Mouse (Mus musculus): Measurements from ENCODE around the gene BC051665. TPM values are rescaled to one million over a fixed set of nuclear protein-coding genes. Genes with fewer than 3 reads are reported as not detected.

The BC051665 gene
- polyA plus RNA-seq, 1 experiment from 2014 or later = not detected

DNA sequence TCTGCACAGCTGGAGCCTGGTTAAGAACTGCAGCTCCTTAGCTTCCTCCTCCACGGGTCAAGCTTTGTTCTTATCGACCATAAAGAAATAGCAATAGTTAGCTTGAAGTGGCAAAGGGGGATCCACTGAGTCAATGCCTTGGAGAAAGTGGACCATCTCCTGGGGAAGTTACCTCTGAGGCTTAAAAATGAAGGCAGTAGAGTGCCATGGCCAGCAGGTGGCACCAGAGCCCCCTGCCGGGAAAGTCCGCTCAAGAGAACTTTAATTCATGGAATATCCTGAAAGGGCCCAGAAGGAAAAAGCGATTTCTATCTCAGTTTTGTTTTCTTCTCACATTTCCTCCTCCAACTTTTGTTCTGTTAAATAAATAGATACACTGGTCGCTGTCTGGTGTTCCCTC, 27.0 kb downstream of the BC051665 start:
- no peak overlapping the region for H3K4me3 ChIP-seq (replicated peaks)
- ATAC-seq (ENCODE audit: low FRiP score) = no peak
- WGBS = 32% methylated on average over 6 of the region's 6 CpGs
- no peak overlapping the region for H3K27ac ChIP-seq
- no peak overlapping the region for H3K4me2 ChIP-seq
- H3K9ac ChIP-seq = no peak overlapping the region
- H3K9me3 ChIP-seq = no peaks in the 10 kb centered on the region
- H3K4me1 ChIP-seq = no peaks in the 10 kb centered on the region
- peaks cover 70% of the 10 kb centered on the region for H3K36me3 ChIP-seq (replicated peaks)
- H3K27me3 ChIP-seq = no peaks in the 10 kb centered on the region

DNA sequence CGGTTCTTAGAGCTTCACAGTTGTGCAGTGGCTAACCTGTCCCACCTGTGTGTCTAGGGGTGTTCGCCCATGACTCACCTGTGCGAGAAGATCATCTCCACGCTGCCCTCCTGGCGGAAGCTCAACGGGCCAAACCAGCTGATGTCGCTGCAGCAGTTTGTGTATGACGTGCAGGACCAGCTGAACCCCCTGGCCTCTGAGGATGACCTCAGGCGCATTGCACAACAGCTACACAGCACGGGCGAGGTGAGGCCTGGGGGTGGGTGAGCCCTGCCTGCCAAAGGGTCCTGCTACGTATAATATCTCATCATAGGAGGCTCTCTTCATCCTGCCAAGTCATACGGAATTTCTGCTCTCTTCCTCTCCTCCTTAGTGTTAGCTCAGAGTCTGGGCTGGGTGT, 28.9 kb downstream of the BC051665 start:
- ATAC-seq (ENCODE audit: low FRiP score) = no peak
- Histone ChIP-seq H3K9ac (no peak overlapping the region), H3K4me3 (replicated peaks) (no peak overlapping the region), H3K36me3 (replicated peaks) (peaks cover 76% of the 10 kb centered on the region), H3K4me2 (no peak overlapping the region), H3K4me1 (no peaks in the 10 kb centered on the region), H3K27ac (no peak overlapping the region), H3K27me3 (no peaks in the 10 kb centered on the region), H3K9me3 (no peaks in the 10 kb centered on the region)
- 91% methylated on average over 13 of the region's 13 CpGs for WGBS

- H3K36me3 ChIP-seq (replicated peaks) = peaks cover 77% of the 10 kb centered on the region
- H3K4me3 ChIP-seq (replicated peaks) = no peak overlapping the region
- no peak overlapping the region for H3K27ac ChIP-seq
- no peak overlapping the region for H3K4me2 ChIP-seq
- H3K9ac ChIP-seq = no peak overlapping the region
- ATAC-seq (ENCODE audit: low FRiP score) = no peak
- 90% methylated on average over 2 of the region's 2 CpGs for WGBS
- H3K27me3 ChIP-seq = no peaks in the 10 kb centered on the region
- no peaks in the 10 kb centered on the region for H3K9me3 ChIP-seq
- no peaks in the 10 kb centered on the region for H3K4me1 ChIP-seq
These were observed 30.9 kb downstream of the BC051665 start for GRCm38 (mm10) chr13:60755251-60755650.

DNA sequence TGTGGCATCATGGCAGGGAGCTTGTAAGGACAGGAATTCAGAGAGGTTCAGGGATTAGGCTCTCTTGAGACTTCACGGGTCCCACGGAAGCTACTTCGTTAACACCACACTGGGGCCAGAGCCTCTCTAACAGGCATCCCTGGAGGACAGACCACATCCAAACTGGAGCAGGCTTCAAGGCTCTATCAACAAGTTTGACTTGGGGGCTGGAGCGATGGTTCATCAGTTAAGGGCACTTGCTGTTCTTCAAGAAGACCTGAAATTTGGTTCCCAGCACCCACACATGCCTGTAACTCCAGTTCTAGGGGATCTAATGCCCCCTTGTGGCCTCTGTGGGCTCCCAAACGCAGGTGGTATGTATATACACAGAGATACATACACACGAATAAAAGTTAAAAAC, 32.9 kb downstream of the BC051665 start:
- Histone ChIP-seq H3K9me3 (no peaks in the 10 kb centered on the region), H3K9ac (no peak overlapping the region)

GRCm38 (mm10) chr13:60750930-60751329, 35.2 kb downstream of the BC051665 start:
- H3K27me3 ChIP-seq = no peaks in the 10 kb centered on the region
- peaks cover 69% of the 10 kb centered on the region for H3K36me3 ChIP-seq (replicated peaks)
- no peak overlapping the region for H3K4me3 ChIP-seq (replicated peaks)
- WGBS = 92% methylated on average over 7 of the region's 7 CpGs
- H3K9me3 ChIP-seq = no peaks in the 10 kb centered on the region
- no peak overlapping the region for H3K4me2 ChIP-seq
- H3K9ac ChIP-seq = no peak overlapping the region
- no peak for ATAC-seq (ENCODE audit: low FRiP score)
- H3K4me1 ChIP-seq = no peaks in the 10 kb centered on the region
- H3K27ac ChIP-seq = no peak overlapping the region

More for the DNA sequence above, 32.9 kb downstream of the BC051665 start:
- H3K4me3 ChIP-seq (replicated peaks) = no peak overlapping the region
- no peak overlapping the region for H3K27ac ChIP-seq
- H3K4me2 ChIP-seq = no peak overlapping the region
- H3K4me1 ChIP-seq = no peaks in the 10 kb centered on the region
- 97% methylated on average over 6 of the region's 6 CpGs for WGBS
- ATAC-seq (ENCODE audit: low FRiP score) = no peak
- peaks cover 82% of the 10 kb centered on the region for H3K36me3 ChIP-seq (replicated peaks)
- no peaks in the 10 kb centered on the region for H3K27me3 ChIP-seq

- no peak overlapping the region for H3K27ac ChIP-seq
- no peaks in the 10 kb centered on the region for H3K27me3 ChIP-seq
- no peak overlapping the region for H3K4me2 ChIP-seq
- no peak overlapping the region for H3K9ac ChIP-seq
- peaks cover 5% of the 10 kb centered on the region; the same call in 1 of the 2 replicates for H3K4me1 ChIP-seq
- H3K9me3 ChIP-seq = no peaks in the 10 kb centered on the region
- no peak overlapping the region for H3K4me3 ChIP-seq (replicated peaks)
- no peak for ATAC-seq (ENCODE audit: low FRiP score)
- H3K36me3 ChIP-seq (replicated peaks) = peaks cover 55% of the 10 kb centered on the region
- WGBS = 94% methylated on average over 2 of the region's 2 CpGs
These were observed 37.6 kb downstream of the BC051665 start for GRCm38 (mm10) chr13:60748556-60748955.

DNA sequence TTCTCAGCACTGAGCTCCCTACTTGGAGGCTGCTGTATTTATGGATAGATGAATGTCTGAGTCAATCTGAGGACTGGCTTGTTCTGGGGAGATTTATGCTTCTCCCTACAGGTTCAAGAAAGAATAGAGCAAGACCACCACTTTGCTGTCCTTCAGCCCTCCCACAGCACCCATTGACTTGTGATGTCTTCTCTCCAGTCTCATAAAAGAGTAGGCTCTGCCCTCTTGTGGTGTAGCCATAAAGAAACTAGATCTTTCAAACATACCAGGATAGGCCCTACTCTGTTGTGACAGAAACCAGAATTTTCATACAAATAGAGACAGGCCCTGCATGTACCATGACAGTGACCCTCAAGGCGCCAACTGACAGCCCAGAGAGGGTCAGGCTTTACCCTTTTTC, 39.0 kb downstream of the BC051665 start:
- Histone ChIP-seq H3K4me2 (no peak overlapping the region), H3K27me3 (no peaks in the 10 kb centered on the region), H3K27ac (no peak overlapping the region), H3K9me3 (no peaks in the 10 kb centered on the region), H3K36me3 (replicated peaks) (peaks cover 46% of the 10 kb centered on the region), H3K4me3 (replicated peaks) (no peak overlapping the region), H3K4me1 (peaks cover 10% of the 10 kb centered on the region; the same call in 1 of the 2 replicates), H3K9ac (no peak overlapping the region)
- no peak for ATAC-seq (ENCODE audit: low FRiP score)
- 90% methylated on average over 1 of the region's 1 CpGs for WGBS

- Histone ChIP-seq H3K27ac (no peak overlapping the region), H3K27me3 (no peaks in the 10 kb centered on the region), H3K4me2 (no peak overlapping the region), H3K36me3 (replicated peaks) (peaks cover 47% of the 10 kb centered on the region), H3K9ac (no peak overlapping the region), H3K4me1 (peaks cover 10% of the 10 kb centered on the region; the same call in 1 of the 2 replicates), H3K9me3 (no peaks in the 10 kb centered on the region), H3K4me3 (replicated peaks) (no peak overlapping the region)
- WGBS = 40% methylated on average over 1 of the region's 1 CpGs
- no peak for ATAC-seq (ENCODE audit: low FRiP score)
These were observed 39.9 kb downstream of the BC051665 start for GRCm38 (mm10) chr13:60746271-60746670.

DNA sequence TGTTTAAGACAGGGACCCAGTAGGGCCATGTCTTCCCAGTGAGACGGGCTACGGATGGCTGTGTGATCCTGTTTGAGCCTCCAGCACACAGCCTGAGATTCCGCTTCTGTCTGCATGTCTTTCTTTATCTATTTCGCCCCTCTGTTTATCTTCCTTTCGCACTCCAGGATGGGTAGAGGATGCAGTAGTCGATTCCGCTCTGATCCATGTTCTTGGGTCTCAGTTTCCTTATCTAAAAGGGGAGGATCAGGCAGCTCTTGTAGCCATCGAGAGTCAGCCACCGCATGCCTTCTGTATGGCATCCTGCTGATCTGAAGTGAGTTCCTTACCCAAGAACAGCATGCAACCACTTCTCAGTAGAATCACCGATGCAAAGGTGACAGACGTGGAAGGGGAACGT, 40.8 kb downstream of the BC051665 start:
- no peaks in the 10 kb centered on the region for H3K9me3 ChIP-seq
- no peak overlapping the region for H3K27ac ChIP-seq
- H3K4me2 ChIP-seq = no peak overlapping the region
- peaks cover 42% of the 10 kb centered on the region for H3K36me3 ChIP-seq (replicated peaks)
- 92% methylated on average over 12 of the region's 12 CpGs for WGBS
- H3K9ac ChIP-seq = no peak overlapping the region
- H3K4me3 ChIP-seq (replicated peaks) = no peak overlapping the region
- peaks cover 10% of the 10 kb centered on the region; the same call in 1 of the 2 replicates for H3K4me1 ChIP-seq
- H3K27me3 ChIP-seq = no peaks in the 10 kb centered on the region
- ATAC-seq (ENCODE audit: low FRiP score) = no peak

- 96% methylated on average over 3 of the region's 3 CpGs for WGBS
- H3K27me3 ChIP-seq = no peaks in the 10 kb centered on the region
- H3K4me3 ChIP-seq (replicated peaks) = no peak overlapping the region
- peaks cover 43% of the 10 kb centered on the region for H3K36me3 ChIP-seq (replicated peaks)
- H3K9me3 ChIP-seq = no peaks in the 10 kb centered on the region
- peaks cover 10% of the 10 kb centered on the region; the same call in 1 of the 2 replicates for H3K4me1 ChIP-seq
- ATAC-seq (ENCODE audit: low FRiP score) = no peak
- no peak overlapping the region for H3K27ac ChIP-seq
- H3K9ac ChIP-seq = no peak overlapping the region
- no peak overlapping the region for H3K4me2 ChIP-seq
These were observed 41.4 kb downstream of the BC051665 start for GRCm38 (mm10) chr13:60744736-60745135.

- H3K4me1 ChIP-seq = peaks cover 10% of the 10 kb centered on the region; the same call in 1 of the 2 replicates
- H3K27me3 ChIP-seq = no peaks in the 10 kb centered on the region
- 34% methylated on average over 7 of the region's 7 CpGs for WGBS
- no peak overlapping the region for H3K4me2 ChIP-seq
- H3K9ac ChIP-seq = no peak overlapping the region
- peaks cover 42% of the 10 kb centered on the region for H3K36me3 ChIP-seq (replicated peaks)
- peak; percentile 77 for ATAC-seq (ENCODE audit: low FRiP score)
- no peaks in the 10 kb centered on the region for H3K9me3 ChIP-seq
- H3K27ac ChIP-seq = no peak overlapping the region
- H3K4me3 ChIP-seq (replicated peaks) = no peak overlapping the region
These were observed 42.1 kb downstream of the BC051665 start for GRCm38 (mm10) chr13:60744078-60744460.

DNA sequence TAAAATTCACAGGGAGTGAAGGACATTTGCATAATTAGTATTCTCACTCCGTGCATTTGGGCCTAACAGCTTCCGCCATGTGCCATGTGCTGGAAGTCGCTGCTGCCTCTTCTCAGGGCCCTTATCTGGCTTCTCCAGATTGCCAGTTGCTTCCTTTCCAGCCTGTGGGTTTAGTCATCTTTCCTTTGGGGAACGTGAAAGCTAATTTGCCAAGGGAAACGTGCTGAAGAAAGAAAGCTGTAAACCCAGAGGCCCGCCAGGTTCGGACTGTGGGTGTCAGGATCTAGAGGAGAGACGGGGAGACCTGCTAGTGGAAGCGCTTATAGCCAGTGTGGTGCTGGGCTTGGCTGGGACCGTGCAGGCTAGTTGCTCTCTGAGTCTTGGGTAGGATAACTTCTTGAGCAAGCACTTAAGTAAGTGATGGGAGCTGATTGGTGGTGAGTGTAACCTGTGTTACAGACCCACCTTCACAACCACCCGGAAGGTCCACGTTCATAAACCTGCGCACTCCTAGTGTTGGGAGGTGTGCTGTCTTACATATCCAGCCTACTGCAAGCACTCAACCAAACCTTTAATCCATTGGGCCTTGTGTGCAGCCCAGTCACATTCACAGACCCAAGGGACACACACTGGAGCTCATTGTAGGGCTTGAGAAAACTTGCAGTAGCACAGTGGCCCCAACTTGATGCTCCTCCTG, 42.6 kb downstream of the BC051665 start:
- H3K4me3 ChIP-seq (replicated peaks) = no peak overlapping the region
- no peaks in the 10 kb centered on the region for H3K9me3 ChIP-seq
- 73% methylated on average over 13 of the region's 13 CpGs for WGBS
- H3K4me2 ChIP-seq = no peak overlapping the region
- no peak overlapping the region for H3K9ac ChIP-seq
- H3K4me1 ChIP-seq = peaks cover 10% of the 10 kb centered on the region
- no peaks in the 10 kb centered on the region for H3K27me3 ChIP-seq
- 0 out of 2 replicates have a peak overlapping the region, but pooled peaks have one; percentile 53 for H3K27ac ChIP-seq
- H3K36me3 ChIP-seq (replicated peaks) = peaks cover 37% of the 10 kb centered on the region
- ATAC-seq (ENCODE audit: low FRiP score) = peak; percentile 7; the same call in 1 of the 2 replicates

DNA sequence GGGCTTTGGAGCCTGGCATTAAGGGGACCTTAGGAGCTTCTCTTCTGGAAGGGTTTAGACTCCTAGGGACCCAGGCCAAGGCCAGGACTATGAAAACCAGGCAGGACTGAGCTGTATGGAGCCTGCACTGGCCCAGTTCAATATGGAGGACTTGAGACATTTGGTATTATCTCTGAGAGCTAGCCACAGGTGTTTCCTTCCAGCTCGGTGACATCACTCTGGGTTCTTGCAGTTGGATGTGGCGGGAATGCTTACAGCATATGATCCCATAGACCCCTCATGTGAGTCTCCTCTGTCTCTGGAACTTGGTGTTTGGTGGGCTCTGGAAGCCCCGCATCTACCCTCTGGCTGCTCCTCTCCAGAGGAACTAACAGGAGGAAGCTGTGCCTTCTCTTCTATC, 43.6 kb downstream of the BC051665 start:
- H3K4me3 ChIP-seq (replicated peaks) = no peak overlapping the region
- H3K9me3 ChIP-seq = no peaks in the 10 kb centered on the region
- no peaks in the 10 kb centered on the region for H3K27me3 ChIP-seq
- H3K36me3 ChIP-seq (replicated peaks) = peaks cover 29% of the 10 kb centered on the region
- ATAC-seq (ENCODE audit: low FRiP score) = no peak
- H3K9ac ChIP-seq = no peak overlapping the region
- no peak overlapping the region for H3K4me2 ChIP-seq
- H3K27ac ChIP-seq = no peak overlapping the region
- H3K4me1 ChIP-seq = peaks cover 18% of the 10 kb centered on the region
- WGBS = 88% methylated on average over 3 of the region's 3 CpGs

Measured in forebrain, embryonic 12.5 days (tissue).